Mouse (Mus musculus) Patski (cell line): ENCODE data around the gene Slc17a4. TPM values are rescaled to one million over a fixed set of nuclear protein-coding genes. Genes with fewer than 3 reads are reported as not detected.

Source experiments
- ATAC-seq: fragments of 100-300 bp; one replicate; pipeline ENCODE4 v1.8.0; 2021
- CTCF ChIA-PET: fragments of 350-600 bp; sonication (Branson Sonifier 250); formaldehyde crosslinking; loops from one replicate; lab custom pipeline; 2022; ENCODE audit warnings: inconsistent platforms; lab: Charles Lee
- POLR2A ChIA-PET: fragments of 350-600 bp; sonication (Branson Sonifier 250); formaldehyde crosslinking; loops from one replicate; lab custom pipeline; 2022; ENCODE audit warnings: antibody characterized with exemption, inconsistent platforms; lab: Charles Lee
- DNase-seq: peaks from one replicate; pipeline ENCODE4 v3.0.0-alpha.2; 2011; ENCODE audit warnings: low read depth, low spot score
- H3K27me3 ChIP-seq: fragments of 371-371 bp; one replicate; pipeline ENCODE4 v1.5.1; 2021
- CTCF ChIP-seq: fragments of 100-300 bp; IDR thresholded peaks from one replicate; pipeline ENCODE4 v1.5.1; 2021
- in situ Hi-C: fragments of 300-500 bp; cut with MboI; formaldehyde crosslinking; loops from 3 replicates; pipeline ENCODE4 v1.11.1; 2018; ENCODE audit warnings: low pct_unique_long_range_greater_than_20kb, mixed read lengths
- polyA plus RNA-seq: library from polyadenylated mRNA; unstranded; gene quantifications from one replicate; pipeline ENCODE4 v1.2.3, GENCODE M21; 2021

Slc17a4 gene
- polyA plus RNA-seq, 1 experiment from 2014 or later = 0.22 TPM

DNA sequence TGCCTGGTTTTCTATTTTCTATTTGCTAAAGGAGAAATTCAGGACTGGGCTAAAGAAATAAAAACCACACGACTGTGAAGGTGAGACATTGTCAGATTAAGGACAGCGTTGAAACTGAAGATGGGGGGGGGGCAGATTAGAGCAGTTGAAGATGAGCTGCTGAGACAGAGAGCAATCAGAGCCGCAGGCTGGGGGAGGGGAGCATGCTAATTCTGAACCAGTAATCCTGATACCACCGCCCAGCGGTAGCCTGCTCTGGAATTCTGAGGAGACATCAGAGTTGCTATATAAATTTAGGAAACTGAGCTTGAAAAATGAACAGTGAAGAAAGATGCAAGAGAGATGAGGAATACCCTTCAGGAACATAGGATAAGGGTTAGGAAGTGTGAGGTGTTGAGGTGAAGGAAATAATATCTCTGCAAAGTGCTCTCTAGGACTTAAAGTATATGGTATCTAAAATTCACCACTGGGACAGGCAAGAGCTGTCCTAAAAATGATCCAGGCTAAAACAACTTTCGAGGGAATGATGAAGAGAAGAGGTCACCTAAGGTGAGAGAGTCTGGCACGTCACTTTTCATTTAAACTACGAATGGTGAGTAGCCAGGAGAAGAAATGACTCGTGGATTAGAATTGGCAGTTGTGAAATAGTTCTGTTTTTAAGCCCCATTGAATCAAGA is 22.1 kb downstream of the Slc17a4 start:
- ChIA-PET POLR2A (no interaction called here), CTCF (no interaction called here)
- no peak for ATAC-seq
- TF ChIP-seq CTCF = no peak
- in situ Hi-C loops = no loop called here
- H3K27me3 ChIP-seq = no peaks in the 10 kb centered on the region
- no peak for DNase-seq

DNA sequence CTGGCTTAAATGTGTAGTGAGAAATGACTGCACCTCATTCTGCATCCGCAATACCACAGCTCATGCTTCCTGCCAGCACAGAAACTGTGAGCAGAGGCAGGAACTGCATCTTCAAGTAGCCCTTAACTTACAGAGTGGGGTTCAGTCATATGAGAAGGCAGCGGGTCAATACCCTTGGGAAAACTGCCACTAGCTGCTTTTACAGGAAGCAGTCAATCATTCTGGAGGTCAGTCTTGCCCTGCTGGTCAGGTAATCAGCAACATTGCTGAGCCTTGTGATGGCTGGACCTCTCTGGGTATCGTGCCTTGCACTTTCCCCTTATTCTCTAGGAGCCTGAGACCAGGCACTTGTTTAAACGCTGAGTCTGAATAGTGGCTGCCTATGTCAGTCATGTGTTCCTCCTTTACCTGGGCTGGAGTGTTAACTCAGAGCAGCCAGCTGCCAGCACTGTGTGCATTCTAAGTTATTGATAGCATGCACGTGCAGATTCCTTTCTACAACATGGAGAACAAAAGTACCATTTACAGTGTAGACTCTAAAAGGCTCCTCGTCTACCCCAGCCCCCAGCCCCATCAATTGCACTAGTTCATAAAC is 25.7 kb downstream of the Slc17a4 start:
- TF ChIP-seq CTCF = no peak
- H3K27me3 ChIP-seq = no peaks in the 10 kb centered on the region
- in situ Hi-C loops = no loop called here
- ATAC-seq (no peak), DNase-seq (no peak)
- CTCF ChIA-PET = no interaction called here
- POLR2A ChIA-PET = no interaction called here

DNA sequence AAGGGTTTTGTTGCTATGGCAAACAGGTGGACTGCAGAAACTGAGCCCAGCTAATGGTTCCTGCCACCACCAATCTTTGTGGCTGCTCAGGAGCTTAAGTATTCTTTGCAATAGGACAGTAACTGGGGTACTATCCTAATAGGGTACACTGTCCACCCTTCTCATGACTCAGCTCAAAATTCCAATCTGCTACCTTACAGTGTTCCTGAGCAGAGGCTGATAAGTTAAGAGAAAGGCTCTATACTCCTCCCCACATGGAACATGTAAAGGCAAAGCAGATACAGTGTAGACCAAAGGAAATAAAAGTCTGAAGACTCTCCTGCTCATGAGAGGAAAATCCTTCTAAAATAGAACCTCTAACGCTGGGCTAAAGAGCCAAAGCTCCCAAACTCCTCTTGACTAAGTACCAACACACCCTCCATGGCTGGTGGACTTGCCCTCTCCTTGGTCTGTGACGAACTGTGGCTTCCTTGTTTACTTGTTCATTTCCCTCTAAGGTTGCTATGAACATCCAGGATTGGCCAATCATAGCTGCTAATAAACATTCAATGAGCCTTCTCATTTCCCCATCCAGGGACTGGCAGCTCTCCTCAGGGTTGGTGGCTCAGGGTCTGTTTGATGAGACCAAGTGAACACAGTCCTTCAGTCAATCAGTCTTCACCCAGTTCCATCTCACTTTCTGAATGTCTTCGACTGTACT is 27.6 kb downstream of the Slc17a4 start:
- ATAC-seq (no peak), DNase-seq (no peak)
- TF ChIP-seq CTCF = no peak
- CTCF ChIA-PET = no interaction called here
- in situ Hi-C loops = no loop called here
- POLR2A ChIA-PET = no interaction called here
- peaks cover 4% of the 10 kb centered on the region for H3K27me3 ChIP-seq

DNA sequence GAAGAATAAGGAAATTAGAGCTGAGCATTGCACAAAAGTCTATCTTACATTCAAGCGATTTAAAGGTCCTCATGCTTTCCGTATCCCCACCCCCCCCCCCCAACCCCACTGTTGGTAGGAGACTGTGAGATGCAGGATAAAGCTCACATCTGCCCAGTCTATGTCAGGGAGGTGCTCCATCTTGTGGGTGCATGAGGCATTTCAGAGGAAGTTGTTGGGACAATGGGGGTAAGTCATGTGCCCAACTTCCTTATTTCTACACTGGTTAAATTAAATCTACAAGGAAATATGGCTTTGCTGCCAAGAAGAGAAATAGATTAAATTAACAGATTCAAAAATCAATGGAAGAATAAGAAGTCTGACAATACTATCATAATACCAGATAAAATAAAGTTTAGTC is 29.3 kb downstream of the Slc17a4 start:
- ATAC-seq (no peak), DNase-seq (no peak)
- CTCF ChIA-PET = no interaction called here
- in situ Hi-C loops = no loop called here
- POLR2A ChIA-PET = interaction anchor here (1.3 kb wide), 1 partner anchor 64 kb away, joined by 3 read pairs; no protein-coding TSS in a partner anchor
- peak; percentile 60 for TF ChIP-seq CTCF
- H3K27me3 ChIP-seq = peaks cover 4% of the 10 kb centered on the region

DNA sequence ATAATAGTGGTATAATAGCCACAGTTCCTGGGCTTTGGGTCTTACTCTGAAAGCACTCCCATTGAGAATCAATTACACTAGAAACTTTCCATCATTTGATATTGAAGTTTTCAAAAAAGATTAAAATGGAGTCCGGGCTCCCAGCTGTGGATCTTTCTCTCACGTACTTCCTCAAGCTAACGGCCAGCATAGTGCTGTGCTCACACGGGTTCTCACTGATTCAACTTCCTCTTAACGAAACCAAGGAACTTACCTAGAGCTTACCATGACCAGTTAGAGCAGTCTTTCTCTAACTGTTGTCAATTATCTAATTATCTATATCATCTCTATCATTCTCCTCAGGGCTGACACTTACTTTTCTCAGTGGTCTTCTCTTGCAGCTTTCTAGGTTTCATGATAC is 35.2 kb downstream of the Slc17a4 start:
- ChIA-PET CTCF (no interaction called here), POLR2A (no interaction called here)
- no peak for ATAC-seq
- peaks cover 4% of the 10 kb centered on the region for H3K27me3 ChIP-seq
- DNase-seq = no peak
- in situ Hi-C loops = no loop called here
- no peak for TF ChIP-seq CTCF

DNA sequence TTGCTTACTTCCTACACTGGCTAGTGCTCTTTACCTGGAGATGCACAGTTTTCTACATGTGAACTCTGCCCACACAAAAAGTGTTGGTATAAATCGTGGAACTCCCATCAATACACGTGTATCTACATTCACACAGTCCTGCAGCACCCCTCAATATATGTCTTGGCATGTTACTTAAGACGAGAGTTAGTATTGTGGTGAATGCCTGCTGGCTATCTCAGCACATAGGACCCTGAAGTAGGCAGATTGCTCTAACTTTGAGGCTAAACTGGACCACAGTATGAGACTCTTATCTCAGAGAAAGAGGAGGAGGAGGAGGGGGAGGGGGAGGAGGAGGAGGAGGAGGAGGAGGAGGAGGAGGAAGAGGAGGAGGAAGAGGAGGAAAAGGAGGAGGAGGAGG is 35.7 kb downstream of the Slc17a4 start:
- no peak for ATAC-seq
- peaks cover 4% of the 10 kb centered on the region for H3K27me3 ChIP-seq
- DNase-seq = no peak
- ChIA-PET CTCF (no interaction called here), POLR2A (no interaction called here)
- in situ Hi-C loops = no loop called here
- no peak for TF ChIP-seq CTCF

DNA sequence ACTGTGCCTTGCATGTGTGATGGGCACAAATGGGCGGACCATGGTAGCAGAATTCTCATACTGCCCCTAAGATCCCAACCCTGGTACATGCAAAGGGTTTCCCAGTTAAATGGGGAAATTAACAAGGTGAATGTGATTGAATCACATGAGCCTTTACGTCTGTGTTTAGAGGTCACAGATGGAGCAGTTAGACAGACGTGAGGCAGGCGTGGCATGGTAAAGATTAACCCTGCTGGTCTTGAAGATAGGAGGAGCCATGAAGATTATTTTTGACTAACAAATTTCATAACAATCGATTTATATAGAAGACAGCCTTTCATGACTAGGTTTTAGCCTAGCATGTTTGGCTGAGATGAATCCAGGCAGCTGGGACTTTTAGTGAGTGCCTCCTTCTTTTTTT is 41.7 kb downstream of the Slc17a4 start:
- ChIA-PET POLR2A (interaction anchor here (0.9 kb wide), 1 partner anchor 27 kb away, joined by 3 read pairs; no protein-coding TSS in a partner anchor), CTCF (no interaction called here)
- DNase-seq (no peak), ATAC-seq (no peak)
- H3K27me3 ChIP-seq = no peaks in the 10 kb centered on the region
- in situ Hi-C loops = no loop called here
- no peak for TF ChIP-seq CTCF

DNA sequence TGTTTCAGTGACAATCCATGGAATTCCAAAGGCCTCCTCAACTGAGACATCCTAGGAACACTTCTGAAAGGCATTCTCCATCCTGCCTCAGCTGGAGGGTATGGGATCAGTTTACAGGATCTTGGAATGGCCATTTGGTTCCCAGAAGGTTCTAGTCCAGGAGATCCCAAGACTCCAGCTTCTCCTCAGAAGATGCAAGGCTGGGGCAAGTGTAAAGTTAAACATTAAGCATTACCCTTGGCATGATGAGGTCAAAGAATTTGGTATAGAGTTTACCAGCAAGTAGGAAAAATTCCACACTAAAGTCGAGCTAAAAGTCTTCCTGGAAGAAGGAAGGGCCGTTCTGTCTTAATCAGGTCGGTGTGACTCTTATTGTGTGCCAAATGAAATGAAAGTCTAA is 44.8 kb downstream of the Slc17a4 start:
- POLR2A ChIA-PET = no interaction called here
- peaks cover 2% of the 10 kb centered on the region for H3K27me3 ChIP-seq
- no peak for TF ChIP-seq CTCF

DNA sequence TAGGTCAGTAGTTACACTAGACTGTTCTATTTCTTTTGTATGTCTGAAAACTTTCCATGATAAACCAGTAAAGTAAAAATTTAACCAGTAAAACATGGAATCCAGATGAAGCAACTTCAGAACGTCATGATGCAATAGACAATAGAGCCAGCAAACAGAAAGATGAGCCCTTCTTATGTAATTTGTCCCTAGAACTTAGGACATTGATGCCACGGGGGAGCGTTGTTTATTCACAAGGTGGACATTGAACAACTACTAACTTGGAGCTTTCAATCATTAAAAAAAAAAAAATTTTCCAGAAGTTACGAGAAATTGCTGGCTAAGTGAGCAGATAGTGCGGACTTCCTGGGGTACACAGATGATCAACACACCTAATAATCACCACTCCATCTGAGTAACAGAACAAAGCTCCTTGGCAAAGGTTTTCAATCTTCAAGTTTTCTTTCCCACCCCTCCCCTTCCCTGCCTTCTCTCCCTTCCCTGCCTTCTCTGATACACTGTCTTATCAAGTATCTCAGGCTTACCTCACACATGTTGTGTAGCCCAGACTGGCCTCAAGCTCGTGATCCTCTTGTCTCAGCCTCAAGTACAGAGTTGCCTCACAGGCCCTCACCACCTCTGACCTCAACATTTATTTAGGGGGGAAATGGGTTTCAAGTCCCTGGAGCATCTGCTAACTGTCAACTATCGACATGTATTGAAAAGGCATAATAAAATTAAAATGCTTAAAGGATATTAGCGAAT is 45.8 kb downstream of the Slc17a4 start:
- POLR2A ChIA-PET = no interaction called here
- DNase-seq (no peak), ATAC-seq (no peak)
- no peak for TF ChIP-seq CTCF
- CTCF ChIA-PET = no interaction called here
- in situ Hi-C loops = no loop called here
- H3K27me3 ChIP-seq = peaks cover 3% of the 10 kb centered on the region

More for the DNA sequence above, 44.8 kb downstream of the Slc17a4 start:
- CTCF ChIA-PET = no interaction called here
- in situ Hi-C loops = no loop called here
- no peak for DNase-seq
- no peak for ATAC-seq

DNA sequence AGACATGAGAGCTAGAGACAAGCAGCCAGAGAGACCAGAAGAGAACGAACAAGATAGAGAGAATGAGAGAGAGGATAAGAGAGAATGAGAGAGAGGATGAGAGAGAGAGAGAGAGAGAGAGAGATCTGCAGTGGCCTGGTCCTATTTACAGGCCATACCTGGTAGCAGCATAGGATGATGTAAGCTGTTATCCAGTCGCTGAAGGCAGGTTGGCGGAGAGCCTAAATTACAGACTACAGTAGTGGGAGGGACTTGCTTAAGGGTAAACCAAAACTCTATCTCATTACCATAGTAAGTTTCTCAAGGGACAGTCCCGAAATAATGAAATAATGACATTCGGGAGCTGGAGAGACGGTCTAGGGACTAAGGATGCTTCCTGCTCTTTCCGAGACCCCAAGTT is 47.4 kb downstream of the Slc17a4 start, which contains the start of gene Slc17a1:
Gene Slc17a1, plus strand, starts transcription at position 346 of the 400 bp plus-strand sequence.
- in situ Hi-C loops = no loop called here
- H3K27me3 ChIP-seq = peaks cover 9% of the 10 kb centered on the region
- no peak for DNase-seq
- POLR2A ChIA-PET = interaction anchor here (0.5 kb wide), 1 partner anchor 36 kb away, joined by 4 read pairs; no protein-coding TSS in a partner anchor
- TF ChIP-seq CTCF = no peak
- CTCF ChIA-PET = interaction anchor here (0.9 kb wide), 1 partner anchor 15 kb away, joined by 3 read pairs; no protein-coding TSS in a partner anchor
- ATAC-seq = no peak
